Mouse (Mus musculus) hindbrain, embryonic 13.5 days (tissue): ENCODE measurements at regions not wholly inside any gene's neighbourhood (a gene's known extent, or its start where the extent isn't known, plus 50 kb on each side); places are given as distances from the start of the nearest gene placed in this dataset.

ENCODE experiments used
- ATAC-seq: fragments of 200-750 bp; cut with Nextera tagmentation; 2 replicates; pipeline ENCODE4 v1.8.0; 2017; ENCODE audit warnings: moderate TSS enrichment; ENCODE audit not compliant: low FRiP score
- H3K27ac ChIP-seq: fragments of 300-500 bp; sonication (generic); 2 replicates; pipeline ENCODE4 v1.5.1; 2015; ENCODE audit warnings: inconsistent platforms, mild to moderate bottlenecking, moderate library complexity
- H3K27me3 ChIP-seq: fragments of 300-500 bp; sonication (generic); 2 replicates; pipeline ENCODE4 v1.6.1; 2015; ENCODE audit warnings: mild to moderate bottlenecking, inconsistent platforms
- H3K36me3 ChIP-seq: fragments of 300-500 bp; sonication (generic); 2 replicates; pipeline ENCODE4 v1.6.1; 2015; ENCODE audit warnings: mild to moderate bottlenecking, inconsistent platforms
- H3K4me1 ChIP-seq: fragments of 300-500 bp; sonication (generic); replicated peaks from 2 replicates; pipeline ENCODE4 v1.6.1; 2015; ENCODE audit warnings: inconsistent platforms
- H3K4me2 ChIP-seq: fragments of 300-500 bp; sonication (generic); 2 replicates; pipeline ENCODE4 v1.6.1; 2015; ENCODE audit warnings: inconsistent platforms, mild to moderate bottlenecking, moderate library complexity
- H3K4me3 ChIP-seq: fragments of 300-500 bp; sonication (generic); 2 replicates; pipeline ENCODE4 v1.5.1; 2015; ENCODE audit warnings: mild to moderate bottlenecking, inconsistent platforms
- H3K9ac ChIP-seq: fragments of 300-500 bp; sonication (generic); 2 replicates; pipeline ENCODE4 v1.6.1; 2015; ENCODE audit warnings: mild to moderate bottlenecking, inconsistent platforms
- H3K9me3 ChIP-seq: fragments of 300-500 bp; sonication (generic); 2 replicates; pipeline ENCODE4 v1.6.1; 2016; ENCODE audit warnings: inconsistent platforms
- WGBS: fragments of 180-500 bp; shearing (Covaris S2); methylation state at CpG from one replicate; pipeline ENCODE4 v1.1.7; 2015; 5-methylcytosine and 5-hydroxymethylcytosine counted together

- no peaks in the 10 kb centered on the region for H3K4me1 ChIP-seq
- no peak overlapping the region for H3K4me3 ChIP-seq
- no peaks in the 10 kb centered on the region for H3K9me3 ChIP-seq
- no peak overlapping the region for H3K9ac ChIP-seq
- no peak for ATAC-seq
- no peak overlapping the region for H3K4me2 ChIP-seq
- no peaks in the 10 kb centered on the region for H3K27me3 ChIP-seq
- no peak overlapping the region for H3K27ac ChIP-seq
- WGBS = 58% methylated on average over 3 of the region's 3 CpGs
- no peaks in the 10 kb centered on the region for H3K36me3 ChIP-seq
Observed at GRCm38 (mm10) chr15:70982719-70983118, 2851.6 kb upstream of the Gm6569 start.

- H3K9me3 ChIP-seq = no peaks in the 10 kb centered on the region
- 0 out of 2 replicates have a peak, but pooled peaks cover 4% of the 10 kb centered on the region for H3K4me1 ChIP-seq
- no peak overlapping the region for H3K4me3 ChIP-seq
- no peak overlapping the region for H3K27ac ChIP-seq
- no peaks in the 10 kb centered on the region for H3K36me3 ChIP-seq
- H3K27me3 ChIP-seq = no peaks in the 10 kb centered on the region
- WGBS = 48% methylated on average over 4 of the region's 4 CpGs
- no peak overlapping the region for H3K4me2 ChIP-seq
- no peak for ATAC-seq
- H3K9ac ChIP-seq = no peak overlapping the region
Observed at GRCm38 (mm10) chr15:70987973-70988570, 2846.3 kb upstream of the Gm6569 start.

- no peak overlapping the region for H3K27ac ChIP-seq
- H3K36me3 ChIP-seq = no peaks in the 10 kb centered on the region
- WGBS = 68% methylated on average over 4 of the region's 4 CpGs
- ATAC-seq = no peak
- no peaks in the 10 kb centered on the region for H3K9me3 ChIP-seq
- H3K4me2 ChIP-seq = no peak overlapping the region
- no peaks in the 10 kb centered on the region for H3K27me3 ChIP-seq
- H3K4me1 ChIP-seq = 0 out of 2 replicates have a peak, but pooled peaks cover 4% of the 10 kb centered on the region
- H3K4me3 ChIP-seq = no peak overlapping the region
- no peak overlapping the region for H3K9ac ChIP-seq
Observed at GRCm38 (mm10) chr15:70993397-70993796, 2841.0 kb upstream of the Gm6569 start.

- H3K9ac ChIP-seq = no peak overlapping the region
- no peak overlapping the region for H3K4me2 ChIP-seq
- no peak for ATAC-seq
- H3K9me3 ChIP-seq = no peaks in the 10 kb centered on the region
- H3K27me3 ChIP-seq = no peaks in the 10 kb centered on the region
- H3K27ac ChIP-seq = peak overlapping the region; percentile 64
- no peak overlapping the region for H3K4me3 ChIP-seq
- WGBS = 12% methylated on average over 2 of the region's 2 CpGs
- no peaks in the 10 kb centered on the region for H3K36me3 ChIP-seq
- H3K4me1 ChIP-seq = peaks cover 7% of the 10 kb centered on the region; the same call in 1 of the 2 replicates
Observed at GRCm38 (mm10) chr15:71010362-71010761, 2824.0 kb upstream of the Gm6569 start.

GRCm38 (mm10) chr15:71010773-71011172 is 2823.6 kb upstream of the Gm6569 start:
- H3K4me2 ChIP-seq = no peak overlapping the region
- peak; percentile 63; the same call in 1 of the 2 replicates for ATAC-seq
- H3K9ac ChIP-seq = no peak overlapping the region
- H3K27ac ChIP-seq = peak overlapping the region; percentile 64
- H3K36me3 ChIP-seq = no peaks in the 10 kb centered on the region
- H3K4me1 ChIP-seq = peaks cover 7% of the 10 kb centered on the region; the same call in 1 of the 2 replicates
- no peaks in the 10 kb centered on the region for H3K9me3 ChIP-seq
- no peaks in the 10 kb centered on the region for H3K27me3 ChIP-seq
- H3K4me3 ChIP-seq = no peak overlapping the region
- 23% methylated on average over 5 of the region's 5 CpGs for WGBS

- H3K9ac ChIP-seq = no peak overlapping the region
- no peaks in the 10 kb centered on the region for H3K9me3 ChIP-seq
- no peak overlapping the region for H3K4me2 ChIP-seq
- no peak overlapping the region for H3K27ac ChIP-seq
- 68% methylated on average over 5 of the region's 5 CpGs for WGBS
- no peaks in the 10 kb centered on the region for H3K36me3 ChIP-seq
- no peaks in the 10 kb centered on the region for H3K4me1 ChIP-seq
- ATAC-seq = no peak
- H3K27me3 ChIP-seq = no peaks in the 10 kb centered on the region
- H3K4me3 ChIP-seq = no peak overlapping the region
Observed at GRCm38 (mm10) chr15:71054251-71054852, 2780.0 kb upstream of the Gm6569 start.

GRCm38 (mm10) chr15:71086367-71086997 is 2747.9 kb upstream of the Gm6569 start:
- Histone ChIP-seq H3K4me3 (no peak overlapping the region), H3K27me3 (no peaks in the 10 kb centered on the region), H3K36me3 (no peaks in the 10 kb centered on the region), H3K9me3 (no peaks in the 10 kb centered on the region), H3K27ac (no peak overlapping the region), H3K4me1 (no peaks in the 10 kb centered on the region), H3K9ac (no peak overlapping the region), H3K4me2 (no peak overlapping the region)
- 87% methylated on average over 1 of the region's 1 CpGs for WGBS
- no peak for ATAC-seq

GRCm38 (mm10) chr15:71099111-71099510 is 2735.2 kb upstream of the Gm6569 start:
- H3K4me2 ChIP-seq = no peak overlapping the region
- H3K4me3 ChIP-seq = no peak overlapping the region
- ATAC-seq = no peak
- WGBS = 61% methylated on average over 3 of the region's 3 CpGs
- no peaks in the 10 kb centered on the region for H3K4me1 ChIP-seq
- no peaks in the 10 kb centered on the region for H3K27me3 ChIP-seq
- no peaks in the 10 kb centered on the region for H3K36me3 ChIP-seq
- H3K9ac ChIP-seq = no peak overlapping the region
- no peak overlapping the region for H3K27ac ChIP-seq
- H3K9me3 ChIP-seq = no peaks in the 10 kb centered on the region

- H3K9me3 ChIP-seq = no peaks in the 10 kb centered on the region
- no peaks in the 10 kb centered on the region for H3K4me1 ChIP-seq
- H3K9ac ChIP-seq = no peak overlapping the region
- no peak overlapping the region for H3K4me3 ChIP-seq
- no peaks in the 10 kb centered on the region for H3K36me3 ChIP-seq
- H3K4me2 ChIP-seq = no peak overlapping the region
- no peaks in the 10 kb centered on the region for H3K27me3 ChIP-seq
- H3K27ac ChIP-seq = no peak overlapping the region
- ATAC-seq = no peak
Observed at GRCm38 (mm10) chr15:71129802-71130201, 2704.6 kb upstream of the Gm6569 start.

GRCm38 (mm10) chr15:71157680-71158079 is 2676.7 kb upstream of the Gm6569 start:
- WGBS = 57% methylated on average over 2 of the region's 2 CpGs

GRCm38 (mm10) chr15:71162097-71162496 is 2672.3 kb upstream of the Gm6569 start:
- ATAC-seq = no peak
- no peak overlapping the region for H3K27ac ChIP-seq
- no peaks in the 10 kb centered on the region for H3K4me1 ChIP-seq
- H3K4me3 ChIP-seq = no peak overlapping the region
- no peak overlapping the region for H3K9ac ChIP-seq
- no peaks in the 10 kb centered on the region for H3K36me3 ChIP-seq
- H3K4me2 ChIP-seq = no peak overlapping the region
- no peaks in the 10 kb centered on the region for H3K9me3 ChIP-seq
- H3K27me3 ChIP-seq = no peaks in the 10 kb centered on the region

More at GRCm38 (mm10) chr15:71157680-71158079, 2676.7 kb upstream of the Gm6569 start:
- Histone ChIP-seq H3K4me3 (no peak overlapping the region), H3K4me1 (no peaks in the 10 kb centered on the region), H3K36me3 (no peaks in the 10 kb centered on the region), H3K27ac (no peak overlapping the region), H3K9ac (no peak overlapping the region), H3K4me2 (no peak overlapping the region), H3K27me3 (no peaks in the 10 kb centered on the region), H3K9me3 (no peaks in the 10 kb centered on the region)
- no peak for ATAC-seq

- H3K27ac ChIP-seq = no peak overlapping the region
- no peaks in the 10 kb centered on the region for H3K27me3 ChIP-seq
- H3K9me3 ChIP-seq = no peaks in the 10 kb centered on the region
- 53% methylated on average over 11 of the region's 11 CpGs for WGBS
- no peak overlapping the region for H3K4me3 ChIP-seq
- H3K36me3 ChIP-seq = no peaks in the 10 kb centered on the region
- H3K4me1 ChIP-seq = no peaks in the 10 kb centered on the region
- no peak overlapping the region for H3K9ac ChIP-seq
- no peak for ATAC-seq
- H3K4me2 ChIP-seq = no peak overlapping the region
Observed at GRCm38 (mm10) chr15:71195011-71195739, 2639.2 kb upstream of the Gm6569 start.
